Mouse (Mus musculus) thymus, postnatal 4 days (tissue): ENCODE measurements at regions not wholly inside any gene's neighbourhood (a gene's known extent, or its start where the extent isn't known, plus 50 kb on each side); places are given as distances from the start of the nearest gene placed in this dataset.
A peak's percentile ranks its signal among the peaks of the same experiment; 100 is the strongest.
"Not testable (repeated sequence)": the region's sequence is repeated elsewhere in the genome, so short reads cannot be mapped to it uniquely, and the experiment has no call there.

Experiments used
- DNase-seq: peaks from one replicate; pipeline ENCODE4 v3.0.0; 2021

- no peak for DNase-seq
Measured at GRCm38 (mm10) chr10:111354607-111355006, 56.1 kb downstream of the Bbs10 start.

- not testable (repeated sequence) for DNase-seq
Measured at GRCm38 (mm10) chr10:111358340-111358739, 59.9 kb downstream of the Bbs10 start.

- DNase-seq = peak; percentile 16
Measured at GRCm38 (mm10) chr10:111361749-111362435, 63.4 kb downstream of the Bbs10 start.

- no peak for DNase-seq
Measured at GRCm38 (mm10) chr10:111363729-111364617, 65.5 kb downstream of the Bbs10 start.

- no peak for DNase-seq
Measured at GRCm38 (mm10) chr10:111365011-111365410, 66.5 kb downstream of the Bbs10 start.

- DNase-seq = not testable (repeated sequence)
Measured at GRCm38 (mm10) chr10:111369046-111369445, 70.6 kb downstream of the Bbs10 start.

GRCm38 (mm10) chr10:111378047-111378618 lies 79.7 kb downstream of the Bbs10 start:
- DNase-seq = peak; percentile 52

- no peak for DNase-seq
Measured at GRCm38 (mm10) chr10:111381689-111382088, 83.2 kb downstream of the Bbs10 start.

GRCm38 (mm10) chr10:111382206-111382930 lies 83.9 kb downstream of the Bbs10 start:
- DNase-seq = no peak

GRCm38 (mm10) chr10:111385561-111385960 lies 87.1 kb downstream of the Bbs10 start:
- peak; percentile 48 for DNase-seq

GRCm38 (mm10) chr10:111387869-111388538 lies 85.0 kb upstream of the Nap1l1 start:
- no peak for DNase-seq

GRCm38 (mm10) chr10:111388545-111389320 lies 84.3 kb upstream of the Nap1l1 start:
- DNase-seq = no peak

- DNase-seq = no peak
Measured at GRCm38 (mm10) chr10:111389890-111390289, 83.1 kb upstream of the Nap1l1 start.

- DNase-seq = no peak
Measured at GRCm38 (mm10) chr10:111394421-111394820, 78.6 kb upstream of the Nap1l1 start.

GRCm38 (mm10) chr10:111405071-111405470 lies 68.0 kb upstream of the Nap1l1 start:
- no peak for DNase-seq

- no peak for DNase-seq
Measured at GRCm38 (mm10) chr10:111408887-111409286, 64.1 kb upstream of the Nap1l1 start.

- DNase-seq = no peak
Measured at GRCm38 (mm10) chr10:111409497-111409896, 63.5 kb upstream of the Nap1l1 start.

GRCm38 (mm10) chr10:111410121-111410520 lies 62.9 kb upstream of the Nap1l1 start:
- no peak for DNase-seq

GRCm38 (mm10) chr10:111411533-111411932 lies 61.5 kb upstream of the Nap1l1 start:
- no peak for DNase-seq

GRCm38 (mm10) chr10:111416611-111417130 lies 56.4 kb upstream of the Nap1l1 start:
- DNase-seq = no peak
